Mouse (Mus musculus): Measurements from ENCODE around the gene Cox6b1. TPM values are rescaled to one million over a fixed set of nuclear protein-coding genes. Genes with fewer than 3 reads are reported as not detected.

Gene Cox6b1
- polyA plus RNA-seq, 1 experiment from 2014 or later, result 2,396 TPM

GRCm38 (mm10) chr7:30607706-30608309 is 18.1 kb downstream of the Cox6b1 start:
- Histone ChIP-seq H3K36me3 (no peaks in the 10 kb centered on the region), H3K4me3 (no peak overlapping the region), H3K27me3 (no peaks in the 10 kb centered on the region), H3K4me1 (replicated peaks) (peaks cover 10% of the 10 kb centered on the region), H3K9me3 (replicated peaks) (no peaks in the 10 kb centered on the region), H3K9ac (no peak overlapping the region), H3K27ac (no peak overlapping the region), H3K4me2 (no peak overlapping the region)
- ATAC-seq (replicated peaks; ENCODE audit: insufficient number of reproducible peaks, insufficient read depth, low FRiP score, low read depth), result no peak
- WGBS, result 25% methylated on average over 8 of the region's 8 CpGs

- H3K4me2 ChIP-seq, result no peak overlapping the region
- H3K27me3 ChIP-seq, result no peaks in the 10 kb centered on the region
- no peaks in the 10 kb centered on the region for H3K36me3 ChIP-seq
- no peak overlapping the region for H3K9ac ChIP-seq
- 81% methylated on average over 8 of the region's 8 CpGs for WGBS
- H3K9me3 ChIP-seq (replicated peaks), result no peaks in the 10 kb centered on the region
- H3K4me1 ChIP-seq (replicated peaks), result peaks cover 10% of the 10 kb centered on the region
- no peak overlapping the region for H3K4me3 ChIP-seq
- ATAC-seq (replicated peaks; ENCODE audit: insufficient number of reproducible peaks, insufficient read depth, low FRiP score, low read depth), result no peak
- H3K27ac ChIP-seq, result no peak overlapping the region
Measured at GRCm38 (mm10) chr7:30604944-30605343, 21.0 kb downstream of the Cox6b1 start.

- ATAC-seq (replicated peaks; ENCODE audit: insufficient number of reproducible peaks, insufficient read depth, low FRiP score, low read depth), result no peak
- Histone ChIP-seq H3K27ac (no peak overlapping the region), H3K36me3 (no peaks in the 10 kb centered on the region), H3K9ac (no peak overlapping the region), H3K9me3 (replicated peaks) (no peaks in the 10 kb centered on the region), H3K4me2 (no peak overlapping the region), H3K4me3 (no peak overlapping the region), H3K27me3 (no peaks in the 10 kb centered on the region), H3K4me1 (replicated peaks) (peaks cover 10% of the 10 kb centered on the region)
- WGBS, result 61% methylated on average over 8 of the region's 8 CpGs
Measured at GRCm38 (mm10) chr7:30604424-30604823, 21.5 kb downstream of the Cox6b1 start.

- 30% methylated on average over 3 of the region's 3 CpGs for WGBS
- no peak for ATAC-seq (replicated peaks; ENCODE audit: insufficient number of reproducible peaks, insufficient read depth, low FRiP score, low read depth)
Measured at GRCm38 (mm10) chr7:30602583-30602982, 23.4 kb downstream of the Cox6b1 start.

GRCm38 (mm10) chr7:30600651-30601050 is 25.3 kb downstream of the Cox6b1 start:
- H3K27me3 ChIP-seq, result no peaks in the 10 kb centered on the region
- H3K4me3 ChIP-seq, result no peak overlapping the region
- H3K9ac ChIP-seq, result no peak overlapping the region
- H3K36me3 ChIP-seq, result no peaks in the 10 kb centered on the region
- ATAC-seq (replicated peaks; ENCODE audit: insufficient number of reproducible peaks, insufficient read depth, low FRiP score, low read depth), result no peak
- H3K4me1 ChIP-seq (replicated peaks), result peaks cover 10% of the 10 kb centered on the region
- no peaks in the 10 kb centered on the region for H3K9me3 ChIP-seq (replicated peaks)
- 61% methylated on average over 7 of the region's 7 CpGs for WGBS
- peak overlapping the region; percentile 37 for H3K4me2 ChIP-seq
- peak overlapping the region; percentile 46 for H3K27ac ChIP-seq

More at GRCm38 (mm10) chr7:30602583-30602982, 23.4 kb downstream of the Cox6b1 start:
- no peak overlapping the region for H3K4me2 ChIP-seq
- H3K9ac ChIP-seq, result no peak overlapping the region
- H3K36me3 ChIP-seq, result no peaks in the 10 kb centered on the region
- H3K4me1 ChIP-seq (replicated peaks), result peaks cover 10% of the 10 kb centered on the region
- H3K27me3 ChIP-seq, result no peaks in the 10 kb centered on the region
- H3K9me3 ChIP-seq (replicated peaks), result no peaks in the 10 kb centered on the region
- H3K4me3 ChIP-seq, result no peak overlapping the region
- H3K27ac ChIP-seq, result no peak overlapping the region

GRCm38 (mm10) chr7:30599933-30600353 is 26.0 kb downstream of the Cox6b1 start:
- 0 out of 2 replicates have a peak overlapping the region, but pooled peaks have one; percentile 15 for H3K4me3 ChIP-seq
- H3K9me3 ChIP-seq (replicated peaks), result no peaks in the 10 kb centered on the region
- ATAC-seq (replicated peaks; ENCODE audit: insufficient number of reproducible peaks, insufficient read depth, low FRiP score, low read depth), result peak; percentile 92
- 2% methylated on average over 16 of the region's 16 CpGs for WGBS
- H3K36me3 ChIP-seq, result no peaks in the 10 kb centered on the region
- H3K4me1 ChIP-seq (replicated peaks), result peaks cover 10% of the 10 kb centered on the region
- peak overlapping the region; percentile 46 for H3K27ac ChIP-seq
- H3K27me3 ChIP-seq, result no peaks in the 10 kb centered on the region
- peak overlapping the region; percentile 39 for H3K4me2 ChIP-seq
- no peak overlapping the region for H3K9ac ChIP-seq

- H3K4me2 ChIP-seq, result peak within 1 kb of the TSS; percentile 39
- WGBS, result 90% methylated on average over 12 of the region's 12 CpGs
- no peak within 1 kb of the TSS for H3K9ac ChIP-seq
- H3K9me3 ChIP-seq (replicated peaks), result no peaks in the 10 kb centered on the region
- peaks cover 10% of the 10 kb centered on the region for H3K4me1 ChIP-seq (replicated peaks)
- no peak within 1 kb of the TSS for H3K4me3 ChIP-seq
- H3K36me3 ChIP-seq, result no peaks in the 10 kb centered on the region
- peak within 1 kb of the TSS; percentile 35; the same call in 1 of the 2 replicates for H3K27ac ChIP-seq
- no peak for ATAC-seq (replicated peaks; ENCODE audit: insufficient number of reproducible peaks, insufficient read depth, low FRiP score, low read depth)
- 0 out of 2 replicates have a peak, but pooled peaks cover 2% of the 10 kb centered on the region for H3K27me3 ChIP-seq
Measured at GRCm38 (mm10) chr7:30598786-30599185, 27.2 kb downstream of the Cox6b1 start, which contains the start of gene Zbtb32. Zbtb32 (minus strand) TSS chr7:30598909.

GRCm38 (mm10) chr7:30596811-30597210 is 29.1 kb downstream of the Cox6b1 start:
- no peak for ATAC-seq (replicated peaks; ENCODE audit: insufficient number of reproducible peaks, insufficient read depth, low FRiP score, low read depth)
- H3K9me3 ChIP-seq (replicated peaks), result no peaks in the 10 kb centered on the region
- no peaks in the 10 kb centered on the region for H3K36me3 ChIP-seq
- H3K4me3 ChIP-seq, result no peak overlapping the region
- no peak overlapping the region for H3K9ac ChIP-seq
- 62% methylated on average over 5 of the region's 5 CpGs for WGBS
- H3K27me3 ChIP-seq, result 0 out of 2 replicates have a peak, but pooled peaks cover 2% of the 10 kb centered on the region
- peaks cover 10% of the 10 kb centered on the region for H3K4me1 ChIP-seq (replicated peaks)
- H3K27ac ChIP-seq, result no peak overlapping the region
- H3K4me2 ChIP-seq, result no peak overlapping the region

- H3K9me3 ChIP-seq (replicated peaks), result no peaks in the 10 kb centered on the region
- WGBS, result 73% methylated on average over 5 of the region's 5 CpGs
- no peak overlapping the region for H3K4me3 ChIP-seq
- no peaks in the 10 kb centered on the region for H3K36me3 ChIP-seq
- H3K27me3 ChIP-seq, result 0 out of 2 replicates have a peak, but pooled peaks cover 2% of the 10 kb centered on the region
- no peak overlapping the region for H3K9ac ChIP-seq
- peaks cover 10% of the 10 kb centered on the region for H3K4me1 ChIP-seq (replicated peaks)
- H3K27ac ChIP-seq, result no peak overlapping the region
- no peak overlapping the region for H3K4me2 ChIP-seq
- ATAC-seq (replicated peaks; ENCODE audit: insufficient number of reproducible peaks, insufficient read depth, low FRiP score, low read depth), result no peak
Measured at GRCm38 (mm10) chr7:30596093-30596492, 29.9 kb downstream of the Cox6b1 start.

- H3K9ac ChIP-seq, result no peak overlapping the region
- H3K27ac ChIP-seq, result no peak overlapping the region
- H3K4me2 ChIP-seq, result no peak overlapping the region
- no peak for ATAC-seq (replicated peaks; ENCODE audit: insufficient number of reproducible peaks, insufficient read depth, low FRiP score, low read depth)
- no peaks in the 10 kb centered on the region for H3K36me3 ChIP-seq
- H3K27me3 ChIP-seq, result 0 out of 2 replicates have a peak, but pooled peaks cover 2% of the 10 kb centered on the region
- H3K4me3 ChIP-seq, result no peak overlapping the region
- no peaks in the 10 kb centered on the region for H3K9me3 ChIP-seq (replicated peaks)
- peaks cover 7% of the 10 kb centered on the region for H3K4me1 ChIP-seq (replicated peaks)
- 63% methylated on average over 4 of the region's 4 CpGs for WGBS
Measured at GRCm38 (mm10) chr7:30594510-30595024, 31.4 kb downstream of the Cox6b1 start.

GRCm38 (mm10) chr7:30593579-30594509 is 32.1 kb downstream of the Cox6b1 start:
- Histone ChIP-seq H3K4me3 (no peak overlapping the region), H3K36me3 (no peaks in the 10 kb centered on the region), H3K9me3 (replicated peaks) (no peaks in the 10 kb centered on the region), H3K4me1 (replicated peaks) (peaks cover 6% of the 10 kb centered on the region), H3K9ac (no peak overlapping the region), H3K4me2 (no peak overlapping the region), H3K27me3 (0 out of 2 replicates have a peak, but pooled peaks cover 2% of the 10 kb centered on the region), H3K27ac (no peak overlapping the region)
- no peak for ATAC-seq (replicated peaks; ENCODE audit: insufficient number of reproducible peaks, insufficient read depth, low FRiP score, low read depth)
- WGBS, result 64% methylated on average over 10 of the region's 10 CpGs
